Mouse (Mus musculus): ENCODE measurements around the gene Spam1. TPM values are rescaled to one million over a fixed set of nuclear protein-coding genes. Genes with fewer than 3 reads are reported as not detected.

The Spam1 gene
- not detected in 2 replicates for polyA plus RNA-seq (2012; rRNA removed)

GRCm38 (mm10) chr6:24790888-24791287 lies at the start of gene Spam1:
TSS of gene Spam1 (plus strand) at chr6:24791188.

DNA sequence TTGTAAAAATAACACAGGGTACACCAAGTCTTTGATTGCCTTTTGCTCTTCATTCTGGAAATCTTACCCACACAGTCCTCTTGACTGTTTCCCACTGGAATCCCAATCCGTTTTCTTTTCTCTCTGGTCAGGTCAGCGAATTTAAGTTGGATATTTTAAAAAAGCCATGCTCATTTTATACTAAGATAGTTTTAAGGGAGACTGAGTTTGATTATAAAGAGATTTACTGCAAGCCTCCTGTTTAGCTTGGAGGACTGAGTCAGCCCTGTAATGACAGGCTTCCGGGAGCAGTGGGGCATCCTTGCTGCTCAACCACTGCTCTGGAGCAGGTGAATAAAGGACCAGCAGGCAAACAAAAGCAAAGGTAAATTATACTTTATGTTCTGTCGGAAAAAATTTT lies 43.0 kb upstream of the Spam1 start, which contains the start of gene Hyal4:
TSS of gene Hyal4 (plus strand) at position 301 of the 400 bp plus-strand sequence.

Other genes with a start within 250 kb of the Spam1 start
- gene Lmod2, start 193.4 kb upstream of the Spam1 start, polyA plus RNA-seq (2012; rRNA removed): not detected in 2 replicates
- 149 and 152 TPM in 2 replicates for gene Wasl, start 126.2 kb upstream of the Spam1 start, polyA plus RNA-seq (2012; rRNA removed)
- gene Hyal6, start 57.9 kb upstream of the Spam1 start, polyA plus RNA-seq (2012; rRNA removed): not detected in 2 replicates
- not detected in 2 replicates for gene Hyal4, start 42.9 kb upstream of the Spam1 start, polyA plus RNA-seq (2012; rRNA removed)
- gene Hyal5, start 66.8 kb downstream of the Spam1 start, polyA plus RNA-seq (2012; rRNA removed): not detected in 2 replicates
- gene Tmem229a, start 165.1 kb downstream of the Spam1 start, polyA plus RNA-seq (2012; rRNA removed): 0.64 and 1.1 TPM in 2 replicates

Data from colon, adult 2 months (tissue).